Mouse (Mus musculus) heart, embryonic 11.5 days (tissue): ENCODE data around the gene Cenpa. TPM values are rescaled to one million over a fixed set of nuclear protein-coding genes. Genes with fewer than 3 reads are reported as not detected.

Experiments used
- ATAC-seq: fragments of 200-750 bp; cut with Nextera tagmentation; replicated peaks from 2 replicates; pipeline ENCODE4 v1.8.0; 2017; ENCODE audit warnings: moderate library complexity; ENCODE audit not compliant: insufficient number of reproducible peaks, low FRiP score, low TSS enrichment
- H3K27ac ChIP-seq: fragments of 300-500 bp; sonication (generic); 2 replicates; pipeline ENCODE4 v1.5.1; 2014; ENCODE audit warnings: mild to moderate bottlenecking, low read depth, low read length
- H3K27me3 ChIP-seq: fragments of 300-500 bp; sonication (generic); 2 replicates; pipeline ENCODE4 v1.6.1; 2014; ENCODE audit warnings: mild to moderate bottlenecking, low read length, mixed read lengths; ENCODE audit not compliant: control insufficient read depth, insufficient read depth
- H3K36me3 ChIP-seq: fragments of 300-500 bp; sonication (generic); 2 replicates; pipeline ENCODE4 v1.6.1; 2014; ENCODE audit warnings: mild to moderate bottlenecking, low read length, moderate library complexity, mixed read lengths; ENCODE audit not compliant: control insufficient read depth, insufficient read depth
- H3K4me1 ChIP-seq: fragments of 300-500 bp; sonication (generic); 2 replicates; pipeline ENCODE4 v1.6.1; 2014; ENCODE audit warnings: low read length; ENCODE audit not compliant: control insufficient read depth, insufficient read depth
- H3K4me2 ChIP-seq: fragments of 300-500 bp; sonication (generic); 2 replicates; pipeline ENCODE4 v1.6.1; 2014; ENCODE audit warnings: mild to moderate bottlenecking, moderate library complexity
- H3K4me3 ChIP-seq: fragments of 300-500 bp; sonication (generic); 2 replicates; pipeline ENCODE4 v1.5.1; 2014; ENCODE audit warnings: low read depth, low read length
- H3K9ac ChIP-seq: fragments of 300-500 bp; sonication (generic); 2 replicates; pipeline ENCODE4 v1.6.1; 2014; ENCODE audit warnings: mild to moderate bottlenecking, low read depth, low read length, moderate library complexity
- H3K9me3 ChIP-seq: fragments of 300-500 bp; sonication (generic); replicated peaks from 2 replicates; pipeline ENCODE4 v1.6.1; 2016; ENCODE audit warnings: low read length; ENCODE audit not compliant: control insufficient read depth
- WGBS: fragments of 180-500 bp; shearing (Covaris S2); extraction: QIAGEN DNeasy Blood & Tissue Kit; methylation state at CpG from one replicate; pipeline ENCODE4 v1.1.7; 2014; ENCODE audit not compliant: insufficient replicate concordance; 5-methylcytosine and 5-hydroxymethylcytosine counted together
- polyA plus RNA-seq: library from polyadenylated mRNA; unstranded; fragments of >200 nt; fragmentation: Nextera tagmentation; extraction: Ambion mirVana; gene quantifications from 2 replicates; pipeline ENCODE4 v1.2.1, GENCODE M21; 2014

The Cenpa gene
- polyA plus RNA-seq, 1 experiment from 2014 or later: 306 TPM

DNA sequence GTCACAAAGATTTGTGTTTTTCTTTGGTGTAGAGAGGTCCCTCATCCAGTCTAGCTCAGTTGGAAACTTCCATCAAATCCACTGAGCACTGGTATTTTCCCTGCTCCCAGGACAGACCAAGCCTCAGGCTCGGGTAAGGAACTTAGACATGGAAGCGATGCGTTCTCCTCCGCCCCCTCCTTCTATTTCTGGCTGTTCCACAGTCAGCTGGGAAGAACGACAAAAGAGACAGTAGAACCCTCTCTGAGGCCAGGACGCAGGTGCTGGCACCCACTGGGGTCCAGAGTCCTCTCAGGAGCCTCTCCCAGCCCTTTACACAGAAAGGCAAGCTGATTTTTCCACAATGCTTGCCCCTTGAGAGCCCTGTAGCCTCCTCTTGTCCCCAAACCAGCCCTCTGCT lies 36.2 kb upstream of the Cenpa start:
- H3K4me1 ChIP-seq: peaks cover 8% of the 10 kb centered on the region; the same call in 1 of the 2 replicates
- H3K4me3 ChIP-seq: no peak overlapping the region
- no peak overlapping the region for H3K4me2 ChIP-seq
- no peaks in the 10 kb centered on the region for H3K36me3 ChIP-seq
- no peak for ATAC-seq
- H3K9ac ChIP-seq: no peak overlapping the region
- no peaks in the 10 kb centered on the region for H3K9me3 ChIP-seq
- no peaks in the 10 kb centered on the region for H3K27me3 ChIP-seq
- no peak overlapping the region for H3K27ac ChIP-seq
- WGBS: 69% methylated on average over 6 of the region's 6 CpGs

DNA sequence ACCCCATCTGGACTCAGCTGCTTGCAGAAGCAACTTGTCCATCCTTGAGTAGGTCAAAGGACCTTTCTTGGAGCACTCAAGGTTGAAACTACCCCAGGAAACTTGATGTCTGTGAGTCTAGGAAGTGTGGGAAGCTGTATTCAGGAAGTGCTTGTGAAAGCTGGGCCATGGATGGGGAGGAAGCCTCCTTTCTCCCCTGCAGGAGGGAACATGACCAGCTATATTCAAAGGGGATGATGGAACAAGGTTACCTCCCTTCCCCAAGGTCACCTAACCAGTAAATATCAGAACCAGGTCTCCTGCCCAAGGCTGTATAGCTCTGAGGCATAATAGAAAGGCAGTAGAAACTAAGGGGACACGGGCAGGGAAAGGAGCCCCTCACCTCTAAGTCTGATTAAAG lies 34.4 kb upstream of the Cenpa start:
- Histone ChIP-seq H3K4me1 (peaks cover 1% of the 10 kb centered on the region; the same call in 1 of the 2 replicates), H3K9ac (no peak overlapping the region), H3K4me3 (no peak overlapping the region), H3K27ac (no peak overlapping the region), H3K4me2 (no peak overlapping the region), H3K27me3 (no peaks in the 10 kb centered on the region; the same call in 1 of the 2 replicates), H3K9me3 (no peaks in the 10 kb centered on the region), H3K36me3 (no peaks in the 10 kb centered on the region)
- ATAC-seq: no peak
- 43% methylated on average over 1 of the region's 1 CpGs for WGBS

DNA sequence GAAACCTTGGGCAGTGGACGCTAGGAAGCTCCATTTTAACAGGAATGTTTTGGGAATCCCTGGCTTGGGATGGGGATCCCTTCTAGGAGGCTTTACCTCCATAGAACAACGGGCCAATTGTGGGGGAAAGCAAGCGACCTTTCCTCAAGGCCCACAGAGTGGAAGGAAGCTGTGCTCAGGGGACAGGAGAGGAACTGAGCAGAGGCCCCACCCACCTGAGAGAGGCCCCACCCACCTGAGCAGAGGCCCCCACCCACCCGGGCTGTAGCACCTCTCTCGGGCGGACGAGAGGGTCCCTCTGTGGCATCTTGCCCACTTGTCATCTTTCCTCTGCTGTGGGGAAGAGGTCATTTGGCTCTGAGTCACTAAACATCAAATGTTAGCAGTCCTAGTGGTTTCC lies 29.6 kb upstream of the Cenpa start:
- ATAC-seq: no peak
- no peak overlapping the region for H3K4me3 ChIP-seq
- WGBS: 46% methylated on average over 7 of the region's 7 CpGs

DNA sequence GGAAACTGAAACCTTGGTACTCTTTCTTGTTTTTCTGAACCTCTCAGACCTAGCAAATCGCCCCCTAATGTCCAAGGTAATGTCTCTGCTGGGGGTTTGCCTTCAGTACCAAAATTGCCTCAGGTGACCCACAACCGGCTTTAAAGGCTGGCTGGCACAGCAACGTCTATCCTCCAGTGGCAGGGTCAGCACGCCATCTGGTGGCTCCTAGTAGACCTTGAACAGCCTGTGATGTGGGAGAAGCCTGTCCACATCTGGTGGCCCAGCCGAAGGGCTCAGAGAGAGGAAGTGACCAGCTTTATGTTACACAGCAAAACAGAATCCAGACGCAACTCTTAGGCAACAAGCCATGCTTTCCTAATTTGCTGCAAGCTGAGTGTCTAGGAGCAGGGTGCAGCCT lies 28.5 kb upstream of the Cenpa start:
- 6% methylated on average over 6 of the region's 6 CpGs for WGBS
- no peaks in the 10 kb centered on the region for H3K9me3 ChIP-seq
- H3K4me3 ChIP-seq: no peak overlapping the region
- H3K4me1 ChIP-seq: no peaks in the 10 kb centered on the region
- H3K27ac ChIP-seq: no peak overlapping the region
- H3K27me3 ChIP-seq: no peaks in the 10 kb centered on the region; the same call in 1 of the 2 replicates
- no peaks in the 10 kb centered on the region for H3K36me3 ChIP-seq
- H3K4me2 ChIP-seq: no peak overlapping the region
- no peak overlapping the region for H3K9ac ChIP-seq
- no peak for ATAC-seq

More for the DNA sequence above, 29.6 kb upstream of the Cenpa start:
- no peaks in the 10 kb centered on the region; the same call in 1 of the 2 replicates for H3K27me3 ChIP-seq
- no peak overlapping the region for H3K27ac ChIP-seq
- H3K9ac ChIP-seq: no peak overlapping the region
- H3K36me3 ChIP-seq: no peaks in the 10 kb centered on the region
- H3K9me3 ChIP-seq: no peaks in the 10 kb centered on the region
- no peak overlapping the region for H3K4me2 ChIP-seq
- H3K4me1 ChIP-seq: no peaks in the 10 kb centered on the region

DNA sequence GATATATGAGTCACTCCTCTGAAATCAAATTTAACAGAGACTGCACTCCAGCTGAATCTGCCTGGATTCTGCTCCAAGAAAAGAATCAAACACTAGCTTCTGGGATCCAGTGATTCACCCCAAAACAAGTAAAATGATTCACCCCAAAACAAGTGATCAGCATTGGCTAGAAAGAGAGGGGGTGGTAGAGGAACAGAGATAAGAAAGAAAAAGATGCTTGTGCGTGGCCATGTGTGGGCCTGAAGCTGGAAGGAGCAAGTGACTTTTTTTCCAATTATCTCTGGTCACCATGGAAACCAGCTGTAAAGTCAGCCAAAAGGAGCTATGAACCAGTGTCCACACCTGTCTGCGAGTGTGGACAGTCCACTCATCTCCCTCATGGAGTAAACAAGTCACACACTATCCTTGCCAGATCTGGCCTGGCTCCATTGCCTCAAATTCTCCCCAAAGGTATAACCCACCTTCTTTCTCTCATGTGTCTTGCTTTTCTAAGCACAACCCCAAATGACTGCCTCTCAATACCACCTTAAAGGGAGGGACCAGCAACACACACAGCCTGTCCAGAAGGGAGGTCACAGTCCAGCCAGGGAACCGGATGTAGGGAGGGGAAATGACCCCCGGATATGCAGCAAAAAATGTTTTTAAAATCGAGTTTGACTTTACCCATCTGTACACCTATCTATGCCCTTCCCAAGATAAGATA lies 22.9 kb upstream of the Cenpa start:
- H3K36me3 ChIP-seq: no peaks in the 10 kb centered on the region
- ATAC-seq: no peak
- no peak overlapping the region for H3K4me2 ChIP-seq
- H3K9ac ChIP-seq: no peak overlapping the region
- no peak overlapping the region for H3K4me3 ChIP-seq
- H3K27ac ChIP-seq: no peak overlapping the region
- peaks cover 15% of the 10 kb centered on the region for H3K4me1 ChIP-seq
- no peaks in the 10 kb centered on the region for H3K9me3 ChIP-seq
- H3K27me3 ChIP-seq: no peaks in the 10 kb centered on the region
- WGBS: 38% methylated on average over 5 of the region's 5 CpGs

DNA sequence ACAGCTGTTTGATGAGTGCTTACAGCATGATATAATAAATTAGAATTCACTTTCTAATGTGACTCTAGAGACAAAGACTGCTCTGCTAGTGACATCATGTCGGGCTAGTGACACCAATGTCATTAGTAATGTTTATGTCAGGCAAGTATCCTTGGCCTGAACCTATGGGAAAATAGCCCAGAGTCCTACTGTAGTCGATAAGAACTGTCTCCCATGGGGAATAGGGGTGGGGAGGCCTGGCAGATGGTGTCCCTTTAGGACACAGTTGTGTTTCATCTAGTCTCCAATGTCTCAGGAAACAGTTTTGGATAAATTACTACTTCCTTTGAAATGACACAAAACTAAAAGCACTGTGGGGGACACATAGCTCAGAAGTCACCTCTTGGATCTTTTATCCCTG lies 20.5 kb upstream of the Cenpa start:
- no peak overlapping the region for H3K27ac ChIP-seq
- H3K9me3 ChIP-seq: no peaks in the 10 kb centered on the region
- H3K27me3 ChIP-seq: no peaks in the 10 kb centered on the region
- 66% methylated on average over 2 of the region's 2 CpGs for WGBS
- no peak overlapping the region for H3K4me2 ChIP-seq
- H3K9ac ChIP-seq: no peak overlapping the region
- H3K4me3 ChIP-seq: no peak overlapping the region
- peaks cover 17% of the 10 kb centered on the region for H3K4me1 ChIP-seq
- H3K36me3 ChIP-seq: no peaks in the 10 kb centered on the region
- no peak for ATAC-seq

DNA sequence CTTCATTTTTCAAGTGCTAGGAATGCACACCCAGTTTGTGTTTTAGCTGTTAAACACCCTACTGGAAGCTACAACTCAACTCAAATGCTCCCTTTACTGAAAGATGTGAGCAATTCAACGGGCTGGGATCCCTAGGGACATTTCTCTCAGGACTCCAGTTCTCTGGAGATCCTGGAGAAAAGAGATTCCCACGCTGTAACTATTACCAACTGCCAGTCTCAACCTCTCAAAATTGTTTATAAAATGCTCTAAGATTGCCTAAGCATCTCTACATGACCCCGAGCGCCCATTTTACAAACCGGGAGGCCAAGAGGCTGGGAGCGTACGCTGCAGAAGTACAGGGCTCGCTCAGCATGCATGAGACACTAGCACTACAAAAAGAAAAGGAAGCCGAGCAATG lies 19.2 kb upstream of the Cenpa start:
- Histone ChIP-seq H3K27ac (peak overlapping the region; percentile 23; the same call in 1 of the 2 replicates), H3K4me3 (peak overlapping the region; percentile 86)
- WGBS: 19% methylated on average over 9 of the region's 9 CpGs

DNA sequence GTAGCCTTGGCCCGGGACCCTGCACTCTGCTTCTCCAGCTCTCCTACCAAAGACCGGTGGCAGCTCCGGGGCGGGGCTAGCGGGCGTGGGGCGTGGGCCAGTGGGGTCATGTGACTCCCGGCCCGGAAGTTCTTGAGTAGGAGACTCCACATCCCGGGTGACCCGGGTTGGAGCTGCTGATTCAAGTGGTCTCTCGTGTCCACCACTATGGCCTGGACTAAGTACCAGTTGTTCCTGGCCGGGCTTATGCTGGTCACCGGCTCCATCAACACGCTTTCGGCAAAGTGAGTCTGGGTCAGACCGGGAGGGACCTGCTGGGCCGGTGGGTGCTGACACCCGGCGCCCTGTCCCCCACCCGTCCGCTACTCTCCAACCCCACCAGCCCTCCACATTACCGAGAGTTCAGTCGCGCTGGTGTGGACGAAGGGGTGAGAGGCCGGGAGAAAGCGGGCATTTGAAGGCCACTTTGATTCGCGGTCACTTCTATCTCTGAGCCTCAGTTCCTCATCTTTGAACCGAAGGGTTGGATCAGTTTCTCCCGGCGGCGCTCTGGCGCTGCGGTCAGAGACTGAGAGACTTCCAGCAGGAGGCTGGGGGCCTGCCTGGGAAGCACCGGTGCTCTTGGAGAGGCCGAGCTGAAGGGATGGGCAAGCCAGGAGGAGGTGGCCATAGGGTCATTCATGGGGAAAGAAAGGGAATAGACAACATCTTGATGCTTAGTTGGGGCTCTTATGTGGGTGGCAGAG lies 18.6 kb upstream of the Cenpa start, which contains the start of gene Slc35f6:
Gene Slc35f6 (plus strand): TSS at position 119 of the 746 bp plus-strand sequence.
- peak within 1 kb of the TSS; percentile 86 for H3K4me3 ChIP-seq
- H3K27ac ChIP-seq: peak within 1 kb of the TSS; percentile 23
- no peaks in the 10 kb centered on the region for H3K9me3 ChIP-seq
- H3K27me3 ChIP-seq: no peaks in the 10 kb centered on the region
- H3K4me2 ChIP-seq: peak within 1 kb of the TSS; percentile 79
- WGBS: 1% methylated on average over 38 of the region's 38 CpGs
- ATAC-seq: peak; percentile 84
- H3K9ac ChIP-seq: peak within 1 kb of the TSS; percentile 83
- H3K36me3 ChIP-seq: no peaks in the 10 kb centered on the region
- peaks cover 17% of the 10 kb centered on the region for H3K4me1 ChIP-seq

More for the DNA sequence above, 19.2 kb upstream of the Cenpa start:
- Histone ChIP-seq H3K9me3 (no peaks in the 10 kb centered on the region), H3K4me2 (peak overlapping the region; percentile 79), H3K27me3 (no peaks in the 10 kb centered on the region), H3K9ac (peak overlapping the region; percentile 83), H3K4me1 (peaks cover 17% of the 10 kb centered on the region), H3K36me3 (no peaks in the 10 kb centered on the region)
- no peak for ATAC-seq
